Mouse (Mus musculus): ENCODE results near the gene Mroh2a.

DNA sequence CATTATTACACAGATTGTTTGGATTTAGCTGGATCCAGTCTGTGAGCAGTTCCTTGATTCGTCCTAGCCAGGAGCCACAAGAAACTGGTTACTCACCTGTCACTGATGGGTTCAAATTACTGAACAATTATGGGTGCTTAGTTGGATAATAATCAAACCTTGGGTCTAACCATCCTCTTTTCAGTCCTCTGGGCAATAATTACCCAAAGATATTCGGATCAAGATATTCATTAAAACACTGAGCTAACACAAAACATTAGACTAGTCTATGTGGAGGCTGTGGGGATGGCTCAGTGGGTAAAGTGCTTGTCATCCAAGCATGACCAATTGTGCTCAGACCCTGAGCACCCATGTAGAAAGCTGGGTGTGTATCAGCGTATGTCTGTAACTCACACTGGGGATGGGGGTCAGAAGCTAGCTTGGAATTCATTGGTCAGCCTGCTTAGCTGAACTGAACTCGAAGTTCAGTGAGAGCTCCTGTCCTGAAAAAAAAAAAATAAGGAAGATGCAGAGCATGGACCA lies 9.2 kb downstream of the Mroh2a start:
- TF ChIP-seq CTCF (IDR thresholded peaks at IDR 0.05; ENCODE audit: low read depth) (no peak), EP300 (IDR thresholded peaks at IDR 0.05; ENCODE audit: low read depth) (no peak)
